Mouse (Mus musculus) embryonic facial prominence, embryonic 14.5 days (tissue): ENCODE measurements at regions not wholly inside any gene's neighbourhood (a gene's known extent, or its start where the extent isn't known, plus 50 kb on each side); places are given as distances from the start of the nearest gene placed in this dataset.
"Not testable (repeated sequence)": the region's sequence is repeated elsewhere in the genome, so short reads cannot be mapped to it uniquely, and the experiment has no call there.

Source experiments
- ATAC-seq: fragments of 200-750 bp; cut with Nextera tagmentation; 2 replicates; pipeline ENCODE4 v1.8.0; 2017; ENCODE audit warnings: low read depth, moderate number of reproducible peaks, moderate TSS enrichment
- DNase-seq: peaks from one replicate; pipeline ENCODE4 v3.0.0-alpha.2; 2015; ENCODE audit warnings: low spot score
- H3K27ac ChIP-seq: fragments of 300-500 bp; sonication (generic); replicated peaks from 2 replicates; pipeline ENCODE4 v1.5.1; 2014; ENCODE audit warnings: low read depth, mild to moderate bottlenecking, low read length, moderate library complexity
- H3K27me3 ChIP-seq: fragments of 300-500 bp; sonication (generic); replicated peaks from 2 replicates; pipeline ENCODE4 v1.6.1; 2014; ENCODE audit warnings: low read length; ENCODE audit not compliant: control insufficient read depth, insufficient read depth
- H3K36me3 ChIP-seq: fragments of 300-500 bp; sonication (generic); 2 replicates; pipeline ENCODE4 v1.6.1; 2014; ENCODE audit warnings: low read length, mixed read lengths; ENCODE audit not compliant: control insufficient read depth, insufficient read depth
- H3K4me1 ChIP-seq: fragments of 300-500 bp; sonication (generic); 2 replicates; pipeline ENCODE4 v1.6.1; 2014; ENCODE audit warnings: antibody characterized with exemption, low read length; ENCODE audit not compliant: control insufficient read depth, insufficient read depth
- H3K4me2 ChIP-seq: fragments of 300-500 bp; sonication (generic); 2 replicates; pipeline ENCODE4 v1.6.1; 2014; ENCODE audit warnings: low read depth, mild to moderate bottlenecking, low read length, moderate library complexity, mixed read lengths
- H3K4me3 ChIP-seq: fragments of 300-500 bp; sonication (generic); 2 replicates; pipeline ENCODE4 v1.5.1; 2014; ENCODE audit warnings: low read depth, mild to moderate bottlenecking, low read length
- H3K9ac ChIP-seq: fragments of 300-500 bp; sonication (generic); 2 replicates; pipeline ENCODE4 v1.6.1; 2014; ENCODE audit warnings: low read depth, mild to moderate bottlenecking, low read length, moderate library complexity, mixed read lengths
- H3K9me3 ChIP-seq: fragments of 300-500 bp; sonication (generic); 2 replicates; pipeline ENCODE4 v1.6.1; 2016; ENCODE audit warnings: low read length; ENCODE audit not compliant: control insufficient read depth
- WGBS: fragments of 180-500 bp; shearing (Covaris S2); extraction: QIAGEN DNeasy Blood & Tissue Kit; methylation state at CpG from one replicate; pipeline ENCODE4 v1.1.7; 2014; 5-methylcytosine and 5-hydroxymethylcytosine counted together

DNA sequence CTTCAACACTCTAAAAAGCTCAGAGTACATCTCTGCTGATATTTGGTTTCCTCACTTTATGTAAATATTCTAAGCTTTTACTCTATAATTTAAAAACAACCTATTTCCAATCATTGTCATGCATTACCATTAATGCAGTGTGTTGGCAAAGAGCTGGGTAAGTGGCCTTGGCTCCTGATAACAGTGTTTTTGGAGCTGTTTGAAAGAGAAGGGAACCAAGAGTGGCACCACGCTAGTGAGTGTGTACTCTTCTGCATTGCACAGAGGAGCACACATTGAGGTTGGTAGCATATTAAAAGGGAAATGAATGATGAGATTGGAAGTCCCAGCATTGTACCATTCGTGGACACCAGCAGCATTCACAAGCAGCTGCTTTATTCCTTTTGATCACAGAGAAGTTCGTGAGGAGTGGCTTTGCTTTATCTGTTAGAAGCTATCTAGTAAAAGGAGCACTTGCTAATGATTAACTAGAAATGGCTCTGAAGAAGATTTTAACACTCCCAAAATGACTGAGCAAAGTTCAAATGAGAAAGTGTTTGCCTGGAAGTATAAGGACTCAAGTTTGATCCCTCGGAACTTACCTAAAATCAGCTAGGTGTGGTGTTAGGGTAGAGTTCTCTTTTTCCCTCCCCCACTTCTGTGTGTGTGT lies 284.3 kb upstream of the Tbl1xr1 start:
- H3K36me3 ChIP-seq = no peaks in the 10 kb centered on the region
- 75% methylated on average over 4 of the region's 4 CpGs for WGBS
- no peaks in the 10 kb centered on the region for H3K4me1 ChIP-seq
- no peak for DNase-seq
- H3K9ac ChIP-seq = no peak overlapping the region
- H3K4me2 ChIP-seq = no peak overlapping the region
- ATAC-seq = no peak
- H3K27ac ChIP-seq = no peak overlapping the region
- H3K27me3 ChIP-seq = no peaks in the 10 kb centered on the region
- H3K9me3 ChIP-seq = no peaks in the 10 kb centered on the region
- no peak overlapping the region for H3K4me3 ChIP-seq

DNA sequence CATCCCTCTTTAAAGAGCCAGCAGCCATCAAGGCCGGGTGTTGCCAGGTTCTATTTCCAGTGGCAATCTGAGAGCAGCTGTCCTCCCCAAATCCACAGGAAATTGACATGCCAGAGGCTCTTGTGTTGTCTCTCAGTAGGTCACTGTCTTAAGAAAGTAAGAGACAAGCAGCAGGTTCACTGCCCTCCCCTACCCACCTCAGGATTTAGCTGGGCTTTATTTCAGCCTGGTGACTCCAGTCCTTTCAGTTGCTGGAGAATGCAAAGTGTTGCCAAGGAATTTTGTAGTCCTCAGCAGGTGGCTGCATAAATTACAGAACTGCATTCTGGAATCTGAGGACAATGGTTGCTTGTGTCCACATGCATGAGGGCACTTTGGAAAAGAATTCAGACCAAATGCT lies 278.3 kb upstream of the Tbl1xr1 start:
- Histone ChIP-seq H3K9ac (no peak overlapping the region), H3K9me3 (no peaks in the 10 kb centered on the region), H3K36me3 (no peaks in the 10 kb centered on the region), H3K27me3 (no peaks in the 10 kb centered on the region), H3K27ac (no peak overlapping the region), H3K4me1 (no peaks in the 10 kb centered on the region), H3K4me2 (no peak overlapping the region), H3K4me3 (no peak overlapping the region)
- peak; percentile 72; the same call in 1 of the 2 replicates for ATAC-seq
- DNase-seq = peak; percentile 78
- 19% methylated on average over 1 of the region's 1 CpGs for WGBS

DNA sequence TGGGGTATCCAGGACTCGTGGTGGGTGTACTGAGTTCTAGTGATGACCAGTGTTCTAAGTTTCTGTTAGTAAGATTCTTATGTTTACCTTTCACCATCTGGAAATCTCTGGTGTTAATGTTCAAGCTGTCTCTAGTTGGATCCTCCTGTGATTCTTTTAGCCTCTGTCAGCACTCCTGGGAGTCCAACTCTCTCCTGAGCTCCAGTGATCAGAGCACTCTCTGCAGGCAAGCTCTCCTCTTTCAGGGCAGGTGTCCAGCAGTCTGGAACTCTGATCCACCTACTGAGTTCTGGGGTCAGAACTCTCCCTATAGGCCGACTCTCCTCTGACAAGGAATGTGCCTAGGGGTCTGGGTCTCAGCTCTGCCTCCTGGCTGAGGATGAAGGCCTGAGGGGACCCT lies 272.6 kb upstream of the Tbl1xr1 start:
- not testable (repeated sequence) for H3K4me1 ChIP-seq, H3K9me3 ChIP-seq, H3K27ac ChIP-seq, H3K9ac ChIP-seq, H3K36me3 ChIP-seq, H3K27me3 ChIP-seq, ATAC-seq, H3K4me2 ChIP-seq, H3K4me3 ChIP-seq, DNase-seq
- 87% methylated on average over 2 of the region's 2 CpGs for WGBS

DNA sequence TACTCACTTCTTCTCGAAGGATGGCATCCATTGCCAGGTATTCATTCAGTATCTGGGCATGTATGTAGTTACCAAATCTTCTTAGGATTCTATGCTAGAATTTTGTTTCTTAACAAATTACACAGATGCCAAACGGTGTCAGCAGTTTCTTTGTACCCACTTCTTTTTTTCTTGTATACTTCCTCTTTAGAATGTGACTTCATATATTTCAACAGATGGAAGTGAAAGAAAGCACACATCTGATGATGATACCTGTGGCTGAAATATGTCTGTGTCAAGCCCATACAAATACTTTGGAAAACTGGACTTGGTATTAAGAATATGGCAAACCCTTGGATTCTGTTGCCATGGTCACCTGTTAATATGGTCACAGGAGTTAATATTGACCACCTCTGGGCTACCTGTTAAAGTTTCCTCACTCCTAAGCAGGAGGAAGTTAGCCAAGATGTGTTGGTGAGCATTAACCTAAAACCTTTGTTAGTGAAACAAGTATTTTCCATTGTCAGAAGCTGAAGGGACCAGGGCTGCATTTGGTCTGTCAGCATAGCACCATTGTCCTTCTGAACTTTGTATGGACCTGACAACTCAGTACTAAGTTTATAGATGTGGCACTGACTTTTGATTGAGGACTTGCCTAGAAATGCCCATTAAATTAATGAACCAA lies 269.8 kb upstream of the Tbl1xr1 start:
- WGBS = 84% methylated on average over 2 of the region's 2 CpGs
- ATAC-seq = no peak

DNA sequence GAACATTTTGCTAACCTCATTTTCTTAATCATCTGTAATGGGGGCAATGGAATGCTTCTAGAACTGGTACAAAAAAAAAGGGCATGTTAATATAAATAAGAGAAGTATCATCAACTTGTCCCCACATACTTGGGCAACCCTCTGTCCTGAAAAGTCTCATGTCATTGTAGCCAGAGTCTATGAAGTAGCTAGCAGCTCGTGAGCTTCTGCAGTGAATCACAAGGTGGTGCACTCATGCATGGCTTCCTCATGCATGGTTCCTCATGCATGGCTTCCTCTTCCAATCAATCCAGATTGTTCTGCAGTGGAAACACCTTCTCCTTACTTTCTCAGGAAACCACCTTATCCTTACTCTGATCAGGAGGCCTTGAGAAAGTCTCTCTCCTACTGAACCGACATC lies 267.9 kb upstream of the Tbl1xr1 start:
- Histone ChIP-seq H3K4me2 (no peak overlapping the region), H3K36me3 (no peaks in the 10 kb centered on the region), H3K9me3 (no peaks in the 10 kb centered on the region), H3K4me3 (no peak overlapping the region), H3K27me3 (no peaks in the 10 kb centered on the region), H3K4me1 (peaks cover 19% of the 10 kb centered on the region), H3K9ac (no peak overlapping the region), H3K27ac (no peak overlapping the region)
- ATAC-seq = no peak
- WGBS = 41% methylated on average over 2 of the region's 2 CpGs
- no peak for DNase-seq

More for the DNA sequence above, 269.8 kb upstream of the Tbl1xr1 start:
- Histone ChIP-seq H3K4me2 (no peak overlapping the region), H3K27me3 (no peaks in the 10 kb centered on the region), H3K4me1 (peaks cover 19% of the 10 kb centered on the region), H3K36me3 (no peaks in the 10 kb centered on the region), H3K4me3 (no peak overlapping the region), H3K27ac (no peak overlapping the region), H3K9ac (no peak overlapping the region), H3K9me3 (no peaks in the 10 kb centered on the region)
- no peak for DNase-seq

DNA sequence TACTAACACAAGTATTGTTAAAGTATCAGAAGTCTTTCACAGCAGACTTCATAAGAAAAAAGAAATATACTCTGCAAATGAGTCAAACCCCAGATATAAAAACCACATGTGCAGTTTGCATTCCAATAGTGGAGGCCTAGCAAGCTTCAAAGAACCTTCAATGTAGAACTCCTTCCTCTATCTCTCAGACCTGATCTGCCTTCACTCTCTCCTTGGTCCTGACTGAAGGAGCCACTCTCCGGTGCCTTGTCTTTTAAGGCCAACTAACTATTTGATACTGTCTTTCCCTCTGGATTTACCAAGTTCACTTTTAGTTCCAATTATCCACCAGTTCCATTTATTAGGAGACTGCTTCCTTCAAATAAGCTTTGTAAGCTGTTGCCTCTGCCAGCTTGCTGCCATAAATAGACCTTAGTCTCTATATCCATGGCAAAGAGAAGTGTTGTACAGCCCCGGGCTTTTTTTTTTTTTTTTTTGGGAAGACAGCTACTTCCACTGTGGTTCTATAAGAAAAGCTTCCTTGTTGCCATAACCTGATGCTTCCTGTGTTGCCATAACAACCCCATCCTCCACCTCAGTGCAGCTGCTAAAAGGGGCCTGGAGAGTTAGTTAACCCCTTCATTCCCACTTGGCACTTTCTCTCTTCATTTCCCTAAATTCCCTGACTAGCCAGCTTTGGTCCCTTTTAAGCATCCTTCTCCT lies 266.5 kb upstream of the Tbl1xr1 start:
- peaks cover 19% of the 10 kb centered on the region for H3K4me1 ChIP-seq
- H3K9ac ChIP-seq = no peak overlapping the region
- no peak overlapping the region for H3K4me3 ChIP-seq
- no peaks in the 10 kb centered on the region for H3K27me3 ChIP-seq
- DNase-seq (peak; percentile 78), ATAC-seq (peak; percentile 78)
- whole genome bisulfite sequencing = 5% methylated on average over 2 of the region's 2 CpGs
- H3K4me2 ChIP-seq = no peak overlapping the region
- no peaks in the 10 kb centered on the region for H3K36me3 ChIP-seq
- no peaks in the 10 kb centered on the region for H3K9me3 ChIP-seq
- peak overlapping the region; percentile 31; the same call in 1 of the 2 replicates for H3K27ac ChIP-seq

DNA sequence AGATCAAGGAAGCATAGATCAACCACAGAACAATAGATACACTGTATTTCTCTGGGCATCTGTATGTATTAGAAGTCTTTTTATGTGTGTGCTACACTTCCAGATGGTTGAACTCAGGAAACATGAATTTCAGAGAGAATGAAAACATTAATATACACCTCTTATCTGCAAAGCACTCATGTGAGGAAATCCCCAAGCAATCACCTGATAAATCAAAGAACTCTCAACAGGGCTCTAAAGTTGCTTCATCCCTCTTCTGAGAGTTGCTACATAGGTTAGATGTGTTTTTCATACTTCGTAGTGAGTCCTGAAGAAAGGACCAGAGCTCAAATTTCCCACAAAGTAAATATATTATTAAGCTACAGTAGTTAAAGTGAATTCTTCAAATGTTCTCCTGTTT lies 263.1 kb upstream of the Tbl1xr1 start:
- no peaks in the 10 kb centered on the region for H3K27me3 ChIP-seq
- no peak for DNase-seq
- H3K27ac ChIP-seq = no peak overlapping the region
- no peak for ATAC-seq
- WGBS = 24% methylated on average over 1 of the region's 1 CpGs
- H3K36me3 ChIP-seq = no peaks in the 10 kb centered on the region
- no peak overlapping the region for H3K9ac ChIP-seq
- H3K4me2 ChIP-seq = no peak overlapping the region
- H3K4me1 ChIP-seq = peaks cover 24% of the 10 kb centered on the region
- no peak overlapping the region for H3K4me3 ChIP-seq
- H3K9me3 ChIP-seq = no peaks in the 10 kb centered on the region

DNA sequence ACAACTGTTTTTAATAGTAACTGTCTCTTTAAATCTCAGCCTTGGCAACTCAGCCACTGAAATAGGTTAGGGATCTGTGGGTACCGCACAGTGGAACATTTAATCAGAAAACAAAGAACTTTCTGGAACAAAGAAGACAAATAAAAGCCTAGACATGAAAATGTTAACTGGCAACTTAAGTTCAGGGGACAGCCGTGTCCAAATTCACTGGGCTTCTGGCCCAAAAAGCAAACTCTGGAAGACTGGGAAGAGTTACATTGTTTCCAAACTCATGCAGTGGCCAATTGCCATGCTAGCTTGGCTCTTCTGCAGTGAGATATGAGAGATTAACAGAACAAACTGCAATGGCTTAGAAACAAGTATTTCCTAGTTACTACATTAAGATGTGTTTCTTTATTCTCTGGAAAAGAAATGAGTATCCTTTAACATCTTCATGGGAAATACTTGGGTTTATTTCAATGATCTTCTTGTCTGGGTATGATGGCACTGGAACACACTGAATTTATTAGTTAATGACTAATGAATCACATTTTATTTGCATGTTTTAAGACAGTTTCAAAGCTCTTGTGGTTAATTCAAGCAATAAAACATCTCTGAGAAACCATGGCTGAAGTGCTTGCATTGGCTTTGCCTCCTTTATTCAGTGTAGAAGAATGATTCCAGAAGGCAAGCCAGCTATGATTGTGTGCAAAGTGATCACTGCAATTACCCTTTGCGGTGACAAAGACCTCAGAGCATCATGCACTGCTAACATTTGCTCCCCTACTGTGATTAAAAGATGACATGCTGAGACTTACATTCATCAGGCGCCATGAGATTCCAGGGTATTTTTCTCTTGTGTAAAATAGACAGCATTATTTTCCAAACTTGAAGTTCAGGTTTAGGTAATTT lies 259.2 kb upstream of the Tbl1xr1 start:
- ATAC-seq (no peak), DNase-seq (peak; percentile 81)

More for the DNA sequence above, 259.2 kb upstream of the Tbl1xr1 start:
- no peaks in the 10 kb centered on the region for H3K36me3 ChIP-seq
- H3K27me3 ChIP-seq = no peaks in the 10 kb centered on the region
- H3K4me3 ChIP-seq = no peak overlapping the region
- H3K27ac ChIP-seq = no peak overlapping the region
- peaks cover 22% of the 10 kb centered on the region for H3K4me1 ChIP-seq
- no peak overlapping the region for H3K4me2 ChIP-seq
- no peak overlapping the region for H3K9ac ChIP-seq
- 52% methylated on average over 4 of the region's 4 CpGs for WGBS
- no peaks in the 10 kb centered on the region for H3K9me3 ChIP-seq
